Mouse (Mus musculus) monocyte, adult 2 months (primary cell): ENCODE data around the gene Ptprd.

Source experiments
- DNase-seq, 2 experiments: peaks; one replicate each; pipeline ENCODE4 v3.0.0; 2022; ENCODE audit warnings: low spot score in 2 of 2, low read depth in 1 of 2

Ptprd gene

GRCm38 (mm10) chr4:77586222-77586621, 625.5 kb downstream of the Ptprd start:
- DNase-seq, result no peak

DNA sequence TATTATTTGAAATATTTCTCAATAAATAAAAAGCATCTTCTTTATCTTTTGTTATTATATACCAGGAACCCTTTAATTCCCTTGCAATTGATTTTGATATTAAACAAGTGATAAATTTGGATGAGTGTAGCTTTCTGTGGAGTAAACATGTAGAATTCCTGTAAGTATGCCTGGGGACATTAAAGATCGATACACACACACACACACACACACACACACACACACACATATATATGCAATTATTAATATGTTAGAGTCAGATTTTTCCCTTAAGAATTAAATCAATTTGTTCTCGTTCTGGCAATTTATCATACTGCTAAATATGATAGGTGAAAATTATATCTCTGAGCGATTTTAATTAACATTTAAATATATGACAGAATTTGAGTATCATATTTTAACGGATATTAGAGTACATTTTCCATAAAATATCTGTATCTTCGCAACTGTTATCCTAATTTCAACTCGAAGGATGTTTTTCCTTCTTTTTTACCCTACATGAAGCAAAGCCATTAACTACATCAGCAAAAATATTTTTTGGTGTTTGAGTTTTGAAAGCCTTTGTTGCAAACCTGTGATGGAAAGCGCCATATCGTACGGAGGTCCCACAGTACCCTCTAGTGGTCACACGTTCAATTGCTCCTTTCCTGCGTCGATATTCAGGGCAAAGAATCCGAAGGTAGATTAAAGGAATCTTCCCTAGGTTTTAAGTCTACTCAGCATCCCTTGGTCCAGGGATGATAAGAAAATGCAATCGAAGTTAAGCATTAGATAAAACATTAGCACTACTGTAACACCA, 653.2 kb downstream of the Ptprd start:
- no peak for DNase-seq

- no peak for DNase-seq
Measured at GRCm38 (mm10) chr4:77555841-77556240, 655.9 kb downstream of the Ptprd start.

GRCm38 (mm10) chr4:77537843-77538242, 673.9 kb downstream of the Ptprd start:
- DNase-seq, result no peak

DNA sequence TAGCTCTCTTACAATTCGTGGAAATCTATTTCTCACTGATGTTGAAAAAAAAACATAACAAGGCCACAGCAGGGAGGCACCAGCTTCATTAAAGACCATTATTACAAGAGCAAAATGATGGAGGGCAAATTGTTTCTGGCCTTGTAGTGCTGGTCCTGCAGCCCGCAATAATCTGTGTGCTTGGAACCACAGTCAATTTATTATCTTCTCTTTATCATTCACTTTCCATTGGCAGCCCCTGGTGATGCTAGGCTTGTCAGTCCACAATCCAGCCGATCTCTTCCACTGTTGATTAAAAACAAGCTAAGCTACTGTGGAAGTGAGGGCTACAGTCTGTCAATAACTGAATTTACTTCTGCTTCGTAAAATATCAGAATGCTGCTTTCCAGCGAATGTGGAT, 674.4 kb downstream of the Ptprd start:
- DNase-seq, result no peak

DNA sequence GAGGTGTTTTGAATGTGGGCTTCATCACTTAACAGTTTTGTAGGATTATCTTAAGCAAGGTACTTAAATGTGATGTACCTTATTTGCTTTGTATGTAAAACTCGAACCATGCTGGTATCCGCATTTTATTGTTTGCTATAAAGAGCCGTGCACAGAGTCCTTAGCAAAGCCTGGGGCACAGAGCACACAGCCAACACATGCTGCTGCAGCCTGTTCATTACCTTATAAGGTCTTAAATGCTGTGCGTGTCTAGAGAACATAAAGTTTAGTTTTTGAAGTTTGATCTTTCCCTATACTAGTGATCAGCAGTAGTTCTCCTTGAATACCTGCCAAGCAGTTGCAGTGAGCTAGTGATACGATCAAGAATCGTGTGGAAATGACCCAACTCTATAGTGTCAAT, 676.2 kb downstream of the Ptprd start:
- no peak for DNase-seq

GRCm38 (mm10) chr4:77534553-77534952, 677.2 kb downstream of the Ptprd start:
- DNase-seq, result no peak

DNA sequence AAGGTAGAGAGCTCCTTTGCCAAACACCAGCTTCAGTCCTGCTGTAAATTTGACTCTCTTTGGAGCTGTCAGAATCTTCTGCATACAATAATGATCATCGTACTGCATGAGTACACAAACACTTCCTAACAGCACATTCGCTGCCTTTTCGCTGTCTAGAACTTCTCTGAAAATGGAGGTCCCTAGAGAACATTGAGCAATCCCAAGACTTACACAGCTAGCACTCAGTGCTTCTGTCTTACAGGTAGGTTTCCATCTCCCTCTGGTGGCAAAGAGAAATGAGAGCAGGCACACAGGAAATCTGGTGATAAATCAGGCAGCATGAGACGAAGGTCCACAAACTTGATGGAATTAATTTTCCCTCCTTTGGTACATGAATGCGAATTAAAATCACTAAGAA, 692.6 kb downstream of the Ptprd start:
- DNase-seq, result no peak

DNA sequence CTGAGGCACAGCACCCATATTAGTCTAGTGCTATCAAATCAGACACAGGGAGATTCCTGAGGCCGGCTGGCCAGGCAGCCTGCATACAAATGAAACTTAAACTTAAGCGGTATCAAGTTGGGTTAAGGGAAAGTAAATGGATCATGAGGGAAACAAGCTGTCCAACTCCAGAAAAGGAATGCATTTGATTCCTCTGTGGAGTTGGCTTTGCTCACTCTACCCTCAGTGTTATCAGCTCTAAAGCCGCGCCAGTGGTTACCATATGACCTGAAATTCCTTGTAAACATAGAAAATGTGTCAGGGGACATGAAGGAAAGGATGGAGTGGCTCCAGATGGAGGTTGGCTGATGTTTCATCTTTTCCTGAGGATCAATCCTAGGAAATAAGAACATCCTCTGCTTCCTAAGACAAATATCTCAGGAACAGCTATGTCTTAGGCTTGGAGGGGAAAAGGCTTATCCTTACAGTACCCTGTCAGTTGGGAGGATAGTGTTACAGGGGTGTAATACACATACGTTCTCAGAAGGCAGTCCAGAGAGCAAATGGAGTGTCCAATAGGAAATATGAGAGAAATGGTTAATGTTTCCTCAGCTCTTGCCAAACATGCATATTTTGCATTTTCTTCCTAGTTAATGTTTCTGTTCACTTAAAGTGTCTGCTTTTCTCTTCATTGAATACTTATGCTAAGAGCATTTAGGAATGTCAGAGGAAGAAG, 697.7 kb downstream of the Ptprd start:
- DNase-seq, result no peak

DNA sequence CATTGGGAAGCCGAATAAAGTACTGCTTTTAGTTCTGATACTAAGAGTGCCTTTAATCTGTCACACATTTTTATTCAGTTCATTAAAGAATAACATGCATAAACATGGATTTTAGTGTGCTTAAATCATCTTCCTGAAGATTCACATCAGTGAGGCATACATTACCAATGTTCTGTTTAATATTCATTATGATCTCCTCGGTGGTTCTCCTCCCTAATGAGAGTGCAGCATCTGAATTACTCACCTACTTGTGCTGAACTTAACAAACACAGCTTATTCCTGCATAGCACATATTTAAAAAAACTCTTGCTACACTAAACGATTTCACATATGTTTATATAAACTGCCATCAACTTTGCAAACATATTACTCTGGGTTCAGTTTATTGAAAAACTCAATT, 698.7 kb downstream of the Ptprd start:
- DNase-seq, result no peak

GRCm38 (mm10) chr4:77454049-77454448, 757.7 kb downstream of the Ptprd start:
- DNase-seq, result no peak

DNA sequence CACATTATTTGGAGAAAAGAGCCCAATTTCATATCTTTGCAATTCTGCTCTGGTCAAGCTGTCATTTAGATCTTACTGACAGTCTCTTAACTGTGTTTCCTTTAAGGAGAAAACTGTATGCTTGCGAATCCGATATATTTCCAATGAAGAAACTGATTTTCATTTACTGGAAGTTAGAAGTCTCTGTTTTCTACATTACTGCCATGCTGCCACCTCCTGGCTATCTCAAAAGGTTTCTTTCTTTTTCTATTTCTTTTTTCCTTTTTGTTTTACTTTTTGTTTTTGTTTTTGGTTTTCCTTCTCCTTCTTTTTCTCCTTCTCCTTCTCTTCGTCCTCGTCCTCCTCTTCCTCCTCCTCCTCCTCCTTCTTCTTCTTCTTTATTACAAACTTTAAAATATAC, 812.6 kb downstream of the Ptprd start:
- DNase-seq, result no peak

GRCm38 (mm10) chr4:77361728-77362127, 850.0 kb downstream of the Ptprd start:
- no peak for DNase-seq

DNA sequence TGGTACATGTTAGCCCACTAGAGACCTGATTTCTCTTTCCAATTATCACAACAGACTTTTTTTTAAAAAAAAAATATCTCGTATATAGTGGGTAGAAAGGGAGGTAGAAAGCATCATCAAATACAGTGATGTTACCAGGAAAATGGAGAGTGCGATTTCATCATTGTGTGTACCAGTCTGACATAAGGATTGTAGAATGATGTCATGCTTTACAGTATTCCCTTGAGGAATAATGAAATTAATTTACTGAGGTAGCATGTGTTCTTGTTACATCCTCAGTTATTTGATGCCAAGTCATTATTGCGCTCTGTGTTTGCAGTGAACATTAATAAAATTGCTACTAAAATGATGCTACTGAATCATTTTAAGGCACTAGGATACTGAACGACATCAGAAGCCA, 884.6 kb downstream of the Ptprd start:
- no peak for DNase-seq

- no peak for DNase-seq
Measured at GRCm38 (mm10) chr4:77317060-77317680, 894.6 kb downstream of the Ptprd start.

- no peak for DNase-seq
Measured at GRCm38 (mm10) chr4:77316644-77317043, 895.1 kb downstream of the Ptprd start.

- DNase-seq, result no peak
Measured at GRCm38 (mm10) chr4:77310127-77310788, 901.5 kb downstream of the Ptprd start.

DNA sequence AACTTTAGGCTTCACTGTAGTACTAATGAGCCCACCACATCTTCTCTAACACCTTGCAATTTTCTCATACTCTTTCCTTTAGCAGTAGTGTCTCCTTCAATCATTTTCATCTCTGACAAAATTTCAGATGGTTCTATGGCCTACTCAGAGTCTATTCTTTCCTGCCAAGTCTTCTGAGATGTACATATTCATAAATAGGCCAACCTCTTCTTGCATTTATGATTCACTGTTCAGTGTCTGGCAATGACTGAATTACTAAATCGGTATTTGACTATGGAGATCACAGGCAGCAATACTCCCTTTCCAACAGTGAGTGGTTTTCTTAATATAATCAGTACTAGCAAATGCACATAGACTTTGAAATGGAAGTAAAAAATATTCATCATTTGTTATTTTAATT, 928.3 kb downstream of the Ptprd start:
- no peak for DNase-seq

DNA sequence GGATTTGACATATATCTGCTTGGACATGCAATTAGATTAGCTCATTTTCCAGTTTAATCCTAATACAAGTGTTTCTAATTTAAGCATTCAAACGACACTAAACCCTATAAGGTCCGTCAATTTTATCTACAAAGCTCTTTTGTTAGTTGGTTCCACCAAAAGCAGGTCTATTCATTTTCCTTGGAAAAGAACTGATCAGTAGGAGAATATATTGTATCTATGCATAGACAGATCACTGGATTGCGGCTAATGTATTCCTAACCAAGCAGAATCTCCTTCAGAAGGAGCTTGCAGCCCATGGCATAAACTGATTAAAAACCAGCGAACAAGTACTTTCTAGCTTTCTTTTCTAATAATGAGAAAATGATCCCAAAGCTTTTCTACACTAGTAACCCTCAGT, 933.8 kb downstream of the Ptprd start:
- no peak for DNase-seq

DNA sequence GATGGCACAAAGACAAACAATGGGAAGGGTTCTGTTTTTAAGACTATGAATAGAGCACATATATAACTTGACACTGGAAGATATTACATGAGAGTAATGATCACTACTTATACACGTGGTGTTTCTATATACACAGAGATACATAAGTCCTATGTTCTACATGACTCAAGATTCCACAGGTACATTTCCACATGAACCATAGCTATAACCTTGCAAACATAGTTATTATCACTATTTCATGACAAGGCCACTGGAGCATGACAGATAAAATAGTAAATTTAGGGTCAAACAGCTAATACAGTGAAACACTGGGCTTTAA, 951.8 kb downstream of the Ptprd start:
- DNase-seq, result no peak

DNA sequence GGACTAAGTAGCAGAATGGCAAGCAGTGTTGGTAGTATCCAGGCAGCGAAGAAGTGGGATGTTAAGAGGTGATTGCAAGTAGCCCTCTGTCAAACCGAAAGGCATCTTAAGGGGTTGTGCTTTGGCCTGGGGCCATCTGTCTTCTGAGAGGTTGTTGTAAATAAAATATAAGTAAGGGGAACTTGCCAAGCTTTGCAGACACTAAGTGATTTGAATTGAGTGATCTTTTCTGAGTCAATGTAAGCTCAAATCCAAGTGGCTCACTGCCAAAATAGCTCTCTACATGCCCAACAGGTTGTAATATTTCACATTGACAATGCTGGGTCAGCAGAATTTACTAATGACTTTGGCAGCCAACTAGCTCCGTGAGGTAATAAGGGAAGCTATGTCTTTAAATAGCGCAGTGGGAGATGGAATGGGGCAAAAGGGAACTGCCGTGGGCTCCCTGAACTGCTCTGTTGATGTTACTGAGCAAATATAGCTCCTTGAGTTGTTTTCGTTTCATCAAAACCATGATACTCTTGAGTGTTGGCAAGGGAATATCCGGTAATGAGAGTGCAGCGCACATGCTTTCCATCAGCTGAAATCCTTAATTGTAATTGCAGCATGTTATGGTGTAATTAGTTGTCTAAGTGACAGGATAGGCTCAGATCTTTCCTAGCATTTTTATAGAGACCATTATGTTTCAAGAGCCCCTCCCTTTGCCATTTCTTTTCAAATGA, 952.4 kb downstream of the Ptprd start:
- DNase-seq, result no peak
